ENCODE assay signal across 23 mouse cellular contexts in genomic region chr5:9173295-9173694, GRCm38 (mm10). TPM values are rescaled to one million over a fixed set of nuclear protein-coding genes. Genes with fewer than 3 reads are reported as not detected.
DNase-seq lines count a peak whose midpoint lies in the region; ATAC-seq lines count a peak whose summit lies in the region.
"Had no signal": no experiment of that assay in that cellular context is flagged by ENCODE, and none has a peak within 500 bp of the region (broad histone marks: within the 10 kb centered on the region; RNA-seq: fewer than 3 reads in every experiment).

No protein-coding gene starts in this region.

- H3K36me3 ChIP-seq in forebrain, embryonic 10.5 days (replicated peaks) = no peaks in the 10 kb centered on the region
- H3K36me3 ChIP-seq: embryonic facial prominence, embryonic 13.5 days; embryonic facial prominence, embryonic 15.5 days; forebrain, embryonic 15.5 days; G1E had no signal

- H3K4me1 ChIP-seq in forebrain, embryonic 10.5 days = no peaks in the 10 kb centered on the region
- H3K4me1 ChIP-seq: embryonic facial prominence, embryonic 13.5 days; embryonic facial prominence, embryonic 15.5 days; forebrain, embryonic 13.5 days; forebrain, embryonic 15.5 days had no signal

- 0 out of 2 replicates have a peak, but pooled peaks have one; percentile 30 for ATAC-seq in granulocyte monocyte progenitor cell, adult 5-6 weeks (replicated peaks; ENCODE audit: poor library complexity, severe bottlenecking)
- peak; percentile 61 for ATAC-seq in neutrophil, adult 5-6 weeks (ENCODE audit: extremely low read depth, insufficient number of reproducible peaks, low FRiP score, poor library complexity, severe bottlenecking)
- no peak for ATAC-seq in activated CD4-positive, CD25-positive, alpha-beta regulatory T cell, adult 4 months
- ATAC-seq: forebrain, embryonic 13.5 days; forebrain, embryonic 15.5 days; forebrain, postnatal 0 days; Patski had no signal

- H3K9me3 ChIP-seq in forebrain, embryonic 10.5 days = no peaks in the 10 kb centered on the region
- H3K9me3 ChIP-seq: embryonic facial prominence, embryonic 13.5 days; embryonic facial prominence, embryonic 15.5 days; forebrain, embryonic 13.5 days; forebrain, embryonic 15.5 days; G1E had no signal

- H3K27ac ChIP-seq in forebrain, embryonic 10.5 days = no peak overlapping the region
- H3K27ac ChIP-seq: embryonic facial prominence, embryonic 13.5 days; embryonic facial prominence, embryonic 15.5 days; forebrain, embryonic 13.5 days; forebrain, embryonic 15.5 days had no signal

- peak; percentile 62 for DNase-seq in A20 (ENCODE audit: low read depth, low spot score)
- DNase-seq in forebrain, embryonic 10.5 days (ENCODE audit: extremely low spot score, low spot score) = no peak
- DNase-seq in embryo, embryonic 10 days (ENCODE audit: low spot score) = no peak
- DNase-seq: adrenal gland, adult 2 months; adrenal gland, postnatal 10 days; adrenal gland, postnatal 25 days; cerebellum, adult 11-12 months; cerebellum, adult 2 months; cerebellum, adult 9-10 months; cerebellum, postnatal 10 days; cerebellum, postnatal 25 days; embryo, embryonic 11 days; forebrain, postnatal 0 days had no signal

- H3K27me3 ChIP-seq in forebrain, embryonic 10.5 days (ENCODE audit: poor library complexity, severe bottlenecking) = no peaks in the 10 kb centered on the region
- H3K27me3 ChIP-seq: embryonic facial prominence, embryonic 13.5 days; embryonic facial prominence, embryonic 15.5 days; forebrain, embryonic 13.5 days; forebrain, embryonic 15.5 days had no signal

- H3K4me3 ChIP-seq in forebrain, embryonic 10.5 days = no peak overlapping the region
- H3K4me3 ChIP-seq: embryonic facial prominence, embryonic 13.5 days; embryonic facial prominence, embryonic 15.5 days; erythroblast, embryonic 14.5 days; forebrain, embryonic 13.5 days; forebrain, embryonic 15.5 days had no signal

- 77% methylated on average over 2 of the region's 2 CpGs for WGBS in forebrain, embryonic 10.5 days

RNA-seq across cellular contexts. Expression of gene Dmtf1, which starts 11.7 kb away (rescaled TPM):
- total RNA-seq in granulocyte monocyte progenitor cell, adult 5-6 weeks (2014; fragmentation: Nextera tagmentation) = 38.4 and 61.3 TPM in 2 replicates
- 45.6 and 46.4 TPM in 2 replicates for total RNA-seq in granulocyte monocyte progenitor cell, adult 5-6 weeks (2017)
- 128 and 147 TPM in 2 replicates for total RNA-seq in neutrophil, adult 5-6 weeks (2017)
- polyA plus RNA-seq in activated CD4-positive, CD25-positive, alpha-beta regulatory T cell, adult 4 months (2017; shearing (Covaris generic)) = 10 to 100 TPM; 76.6 to 81.2 TPM
- 57.7 and 59.4 TPM in 2 replicates for polyA plus RNA-seq in forebrain, embryonic 10.5 days (2016; fragmentation: Nextera tagmentation; extraction: Ambion mirVana)
